Mouse (Mus musculus) activated CD4-positive, CD25-positive, alpha-beta regulatory T cell, adult 4 months (primary cell): ENCODE data around the gene Gstp3. TPM values are rescaled to one million over a fixed set of nuclear protein-coding genes. Genes with fewer than 3 reads are reported as not detected.
"Not testable (repeated sequence)": the region's sequence is repeated elsewhere in the genome, so short reads cannot be mapped to it uniquely, and the experiment has no call there.

Experiments
- ATAC-seq: one replicate; pipeline ENCODE4 v1.8.0; 2017
- polyA plus RNA-seq, 2 experiments: library from polyadenylated mRNA; unstranded; fragments of 100-300 nt; shearing (Covaris generic); gene quantifications; one replicate each; pipeline ENCODE4 v1.2.1; 2017

Gene Gstp3
- polyA plus RNA-seq, 2 experiments from 2014 or later, result 202 to 218 TPM

DNA sequence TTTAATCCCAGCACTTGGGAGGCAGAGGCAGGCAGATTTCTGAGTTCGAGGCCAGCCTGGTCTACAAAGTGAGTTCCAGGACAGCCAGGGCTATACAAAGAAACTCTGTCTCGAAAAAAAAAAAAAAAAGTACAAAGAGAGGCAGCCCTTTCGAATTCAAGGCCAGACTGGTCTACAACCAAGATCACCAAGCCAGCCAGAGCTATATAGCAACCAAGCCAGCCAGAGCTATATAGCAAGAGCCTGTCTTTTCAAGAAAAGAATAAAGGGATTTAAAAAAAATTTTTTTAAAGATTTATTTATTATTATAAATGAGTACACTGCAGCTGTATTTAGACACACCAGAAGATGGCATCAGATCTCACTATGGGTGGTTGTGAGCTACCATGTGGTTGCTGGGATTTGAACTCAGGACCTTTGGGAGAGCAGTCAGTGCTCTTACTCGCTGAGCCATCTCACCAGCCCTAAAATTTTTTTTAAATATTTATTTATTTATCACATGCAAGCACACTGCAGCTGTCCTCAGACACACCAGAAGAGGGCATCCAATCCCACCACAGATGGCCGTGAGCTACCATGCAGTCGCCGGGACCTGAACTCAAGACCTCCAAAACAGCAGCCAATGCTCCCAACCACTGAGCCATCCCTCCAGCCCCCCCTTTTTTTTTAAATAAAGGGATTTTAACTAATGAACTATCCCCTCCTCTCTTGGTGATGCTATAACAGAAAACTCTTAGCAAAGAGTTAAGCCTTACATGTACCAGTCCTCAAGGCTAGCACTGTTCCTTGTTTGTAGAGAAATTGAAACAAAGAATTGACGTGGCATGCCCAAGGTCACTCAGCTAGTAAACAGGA, 902 bp upstream of the Gstp3 start:
- ATAC-seq, result not testable (repeated sequence)

DNA sequence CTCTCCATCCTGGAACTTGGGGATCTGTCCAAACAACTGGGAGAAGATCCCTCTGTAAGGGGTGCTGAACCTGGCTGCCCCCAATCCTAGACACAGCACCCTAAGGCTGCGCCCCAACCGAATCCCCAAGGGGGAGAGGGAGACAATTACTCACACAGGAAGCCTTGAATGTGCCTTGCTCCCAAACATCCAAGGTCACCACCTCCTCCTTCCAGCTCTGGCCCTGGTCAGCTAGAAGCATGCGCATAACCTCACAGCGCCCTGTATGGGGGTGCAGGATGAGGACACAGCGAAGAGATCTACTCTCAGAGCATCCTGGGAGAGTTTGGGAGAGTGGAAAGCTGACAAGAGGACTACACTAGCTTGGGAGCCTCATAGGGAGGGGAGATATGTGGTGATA, 788 bp downstream of the Gstp3 start:
- no peak for ATAC-seq

DNA sequence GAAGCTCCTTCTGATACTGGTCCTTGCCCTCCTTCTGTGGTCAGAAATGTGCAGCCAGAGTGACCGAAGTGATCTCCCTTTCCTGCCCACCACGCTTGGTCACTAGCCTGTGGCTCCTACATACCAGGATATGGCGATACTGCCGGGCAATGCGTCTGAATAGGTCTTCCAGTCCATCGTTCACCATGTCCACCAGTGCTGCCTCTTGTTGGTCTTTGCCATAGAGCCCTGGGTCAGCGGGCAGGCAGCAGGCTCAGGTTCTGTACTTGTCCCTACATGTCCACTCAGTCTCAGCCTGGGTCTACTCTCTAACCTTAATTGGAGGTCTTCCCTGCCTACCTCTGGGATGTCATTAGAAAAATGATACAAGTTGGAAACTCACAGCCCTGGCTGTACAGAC, 1.4 kb downstream of the Gstp3 start:
- ATAC-seq, result no peak

DNA sequence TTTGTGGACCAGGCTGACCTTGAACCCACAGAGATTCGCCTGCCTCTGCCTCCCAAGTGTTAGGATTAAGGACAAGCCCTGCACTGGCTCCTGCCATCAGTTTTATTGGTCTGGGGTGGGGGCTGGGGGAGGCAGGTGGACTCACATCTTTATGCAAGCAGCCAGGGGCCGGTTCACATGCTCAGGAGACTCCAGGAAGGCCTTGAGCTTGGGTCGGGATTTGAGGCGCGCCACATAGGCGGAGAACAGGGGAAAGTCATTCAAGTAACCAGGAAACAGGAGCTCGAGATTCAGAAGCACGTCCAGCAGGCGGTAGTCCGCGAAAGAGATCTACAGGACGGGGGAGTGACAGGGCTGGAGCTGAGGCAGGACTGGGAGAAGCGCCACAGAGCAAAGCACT, 2.0 kb downstream of the Gstp3 start:
- no peak for ATAC-seq

DNA sequence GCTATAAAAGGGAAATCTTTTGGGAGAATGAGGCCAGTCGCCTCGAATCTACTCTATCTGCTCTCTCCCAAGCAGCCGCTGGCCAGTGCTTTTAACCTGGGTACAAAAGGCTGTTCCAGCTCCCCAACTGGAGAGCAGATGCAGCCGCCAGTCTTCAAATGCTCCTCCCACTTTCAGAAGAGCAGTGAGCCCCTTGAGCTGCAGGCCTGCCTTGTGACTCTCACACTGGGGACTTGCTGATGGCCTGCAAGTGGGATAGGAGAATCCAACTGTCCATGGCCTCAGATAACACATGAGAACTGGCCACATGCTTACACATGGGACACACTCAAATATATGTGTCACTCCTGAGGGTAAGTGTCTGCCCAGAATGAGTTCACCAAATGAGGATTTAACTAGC, 2.6 kb downstream of the Gstp3 start:
- no peak for ATAC-seq

DNA sequence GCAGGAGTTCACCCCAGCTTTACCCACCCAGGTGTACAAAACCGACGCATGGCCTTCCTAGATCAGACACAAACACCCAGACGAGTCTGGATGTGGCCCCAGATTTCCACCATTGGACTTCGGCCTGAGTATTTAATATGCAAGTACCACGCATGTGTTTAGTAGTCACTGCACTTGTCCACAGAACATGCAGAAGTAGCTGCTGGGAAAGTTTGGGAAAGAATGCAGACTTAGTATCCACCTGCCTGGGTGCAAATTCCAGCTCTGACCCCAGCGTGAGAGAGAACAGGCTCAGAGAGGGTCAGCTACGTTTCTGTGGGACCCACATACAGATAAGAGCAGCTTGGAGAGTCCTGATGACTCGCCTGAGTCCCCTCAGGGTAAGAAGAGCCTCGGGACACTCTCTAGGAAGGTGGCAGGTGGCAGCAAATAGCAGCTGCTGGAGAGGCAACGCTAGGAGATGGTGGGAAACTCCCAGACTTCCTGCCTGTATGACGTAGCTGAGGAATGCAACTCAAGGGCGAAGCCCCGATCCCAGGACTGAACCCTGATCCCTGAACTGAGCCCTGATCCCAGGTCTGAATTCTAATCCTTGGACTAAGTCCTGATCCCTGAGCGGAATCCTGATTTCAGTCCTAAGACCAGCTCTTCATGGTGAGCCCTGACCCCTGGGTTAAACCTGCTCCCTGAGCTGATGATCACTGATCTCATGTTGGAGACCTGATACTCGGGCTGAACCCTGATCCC, 3.2 kb downstream of the Gstp3 start:
- ATAC-seq, result no peak

DNA sequence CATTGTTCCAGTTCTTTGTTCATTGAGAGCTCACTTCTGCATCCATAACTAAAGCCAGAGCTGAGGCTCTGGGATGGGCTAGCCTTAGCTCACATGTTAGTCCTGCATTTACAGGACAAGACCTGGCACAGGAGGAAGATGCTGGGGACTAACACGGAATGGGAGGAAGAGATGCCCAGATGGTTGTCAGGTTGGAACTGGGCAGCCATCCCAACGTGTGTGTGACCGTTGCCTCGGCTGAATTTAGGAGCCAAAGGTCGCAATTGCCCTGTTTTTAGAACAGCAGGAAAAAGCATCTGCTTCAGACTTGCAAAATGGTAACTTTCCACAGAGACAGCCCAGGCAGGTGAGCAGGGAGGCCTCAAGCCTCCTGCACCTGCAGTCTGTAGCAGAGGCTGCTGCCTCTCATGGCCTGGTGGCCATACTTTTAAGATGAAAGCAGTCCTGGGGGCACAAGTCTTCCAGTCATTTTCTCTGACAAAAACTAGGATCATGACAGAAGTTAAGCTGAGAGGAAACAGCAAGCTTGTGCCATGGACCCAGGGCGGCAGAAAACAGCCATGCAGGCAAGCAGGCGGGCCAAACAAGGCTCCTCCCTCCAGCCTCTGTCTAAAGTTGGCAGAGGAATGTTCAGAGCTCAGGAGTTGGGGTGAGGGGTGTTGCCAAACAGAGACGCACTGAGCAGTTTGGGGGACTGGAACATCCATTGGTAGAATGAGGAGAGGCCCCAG, 4.0 kb downstream of the Gstp3 start:
- no peak for ATAC-seq

DNA sequence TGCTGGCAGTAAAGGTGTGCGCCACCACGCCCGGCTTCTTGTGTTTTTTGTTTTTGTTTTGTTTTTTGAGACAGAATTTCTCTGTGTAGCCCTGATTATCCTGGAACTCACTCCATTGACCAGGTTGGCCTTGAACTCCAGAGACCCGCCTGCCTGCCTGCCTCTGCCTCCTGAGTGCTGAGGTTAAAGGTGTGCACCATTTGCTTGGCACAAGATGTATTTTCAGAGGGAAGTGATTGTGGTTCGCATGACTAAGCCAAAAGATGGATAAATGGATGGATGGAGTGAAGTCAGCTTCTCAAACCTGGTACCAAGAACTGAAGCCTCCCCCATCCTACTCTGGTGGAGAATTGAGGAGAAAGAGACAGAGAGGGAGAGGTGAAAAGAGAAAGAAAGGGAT, 4.8 kb downstream of the Gstp3 start:
- no peak for ATAC-seq

DNA sequence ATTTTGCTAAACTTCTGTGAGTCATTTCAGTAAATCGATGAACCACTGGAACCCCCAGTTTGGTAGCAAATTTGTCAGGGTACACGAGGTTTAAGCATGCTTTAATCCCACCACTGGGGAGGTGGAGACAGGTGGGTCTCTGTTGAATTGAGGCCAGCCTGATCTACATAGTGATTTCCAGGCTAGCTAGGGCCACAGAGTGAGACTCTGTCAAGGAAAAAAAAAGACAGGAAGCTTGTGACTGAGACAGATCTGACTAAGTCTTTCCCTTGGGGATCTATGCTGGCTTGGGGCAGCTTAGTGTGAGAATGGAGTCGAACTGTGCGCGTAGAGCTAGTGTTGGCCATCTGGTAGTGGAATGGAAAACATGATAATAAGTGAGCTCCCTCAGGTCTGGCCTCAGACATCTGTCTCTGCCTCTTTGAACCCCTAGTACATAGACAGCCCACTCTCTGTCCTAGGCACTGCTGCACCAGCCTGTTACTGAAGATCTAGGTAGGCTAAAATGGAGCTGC, 6.8 kb downstream of the Gstp3 start:
- peak; percentile 63 for ATAC-seq

DNA sequence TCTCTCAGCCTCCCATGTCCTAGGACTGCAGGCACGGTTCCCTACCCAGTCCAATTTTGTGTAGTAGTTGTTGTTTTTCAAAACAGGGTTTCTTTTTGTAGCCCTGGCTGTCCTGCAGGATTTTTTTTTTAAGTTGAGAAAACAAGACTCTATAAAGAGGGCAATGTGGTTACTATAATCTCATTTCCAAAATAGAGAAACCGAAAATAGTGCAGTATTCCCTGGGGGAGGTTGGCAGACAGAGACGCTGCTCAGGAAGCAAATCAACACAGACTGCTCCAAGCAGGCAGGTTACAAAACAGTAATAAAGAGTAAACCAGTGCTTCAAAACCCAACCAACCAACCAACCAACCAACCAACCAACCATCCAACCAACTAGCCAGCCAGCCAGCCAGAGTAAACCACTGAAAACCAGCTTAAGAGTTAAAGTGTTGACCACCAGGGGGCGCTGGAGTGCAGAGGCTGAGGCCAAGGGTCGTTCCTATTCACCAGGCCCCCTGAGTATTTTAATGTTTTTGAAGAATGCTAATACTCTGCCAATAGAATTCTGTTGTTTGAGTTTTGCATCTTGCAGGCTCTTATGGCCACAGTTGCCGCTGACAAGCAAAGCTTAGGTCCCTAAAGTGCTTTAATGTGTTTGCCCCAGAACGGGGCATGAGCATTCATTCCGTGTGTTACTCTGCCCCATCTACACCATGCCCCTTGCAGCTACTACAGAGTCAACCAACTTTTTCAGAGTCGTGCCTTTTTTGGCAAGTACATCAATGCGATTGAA, 7.4 kb downstream of the Gstp3 start:
- ATAC-seq, result peak; percentile 55

DNA sequence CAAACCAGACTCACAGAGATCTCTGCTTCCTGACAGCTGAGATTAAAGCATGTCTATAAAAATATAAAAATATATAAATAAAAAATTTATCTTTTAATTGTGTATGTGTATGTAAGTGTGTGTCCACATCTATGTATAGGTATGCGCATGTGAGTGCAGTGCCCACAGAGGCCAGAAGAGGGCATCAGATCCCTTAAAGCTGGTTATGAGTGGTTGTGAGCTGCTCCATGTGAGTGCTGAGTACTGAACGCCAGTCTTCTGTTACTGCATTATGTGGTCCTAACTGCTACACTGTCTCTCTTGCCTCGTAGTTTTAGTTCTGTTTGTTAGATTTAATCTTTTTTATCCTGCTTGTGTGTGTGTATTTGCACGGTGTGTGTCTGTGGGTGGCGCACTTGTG, 8.4 kb downstream of the Gstp3 start:
- ATAC-seq, result no peak

DNA sequence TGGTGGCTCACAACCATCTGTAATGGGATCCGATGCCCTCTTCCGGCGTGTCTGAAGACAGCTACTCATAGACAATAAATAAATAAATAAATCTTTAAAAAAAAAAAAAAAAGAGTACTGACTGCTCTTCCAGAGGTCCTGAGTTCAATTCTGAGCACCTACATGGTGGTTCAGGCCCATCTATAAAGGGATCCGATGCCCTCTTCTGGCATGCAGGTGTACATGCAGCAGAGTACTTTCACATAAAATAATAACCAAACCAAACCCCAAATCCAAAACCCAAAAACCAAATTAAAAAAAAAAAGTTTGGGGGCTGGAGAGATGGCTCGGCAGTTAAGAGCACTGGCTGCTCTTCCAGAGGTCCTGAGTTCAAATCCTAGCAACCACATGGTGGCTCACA, 10.3 kb downstream of the Gstp3 start:
- not testable (repeated sequence) for ATAC-seq

DNA sequence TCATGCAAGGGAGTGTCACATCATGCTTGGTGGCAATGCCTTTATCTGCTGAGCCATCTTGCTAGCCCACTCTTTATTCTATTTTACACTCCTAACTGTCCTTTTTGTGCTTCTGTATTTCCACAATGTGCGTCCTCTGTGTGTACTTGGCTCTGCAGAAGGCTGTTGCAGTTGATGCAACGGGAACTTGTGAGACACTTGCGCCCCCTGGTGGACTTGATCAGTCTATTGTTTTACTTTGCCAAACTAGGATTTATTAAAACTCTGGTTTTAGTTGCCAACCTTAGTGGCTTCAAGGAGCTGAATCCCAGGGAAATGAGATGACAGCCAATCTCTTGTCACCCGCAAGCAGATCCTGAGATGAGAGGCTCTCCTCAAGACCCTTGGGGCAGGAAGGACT, 11.5 kb downstream of the Gstp3 start:
- no peak for ATAC-seq

DNA sequence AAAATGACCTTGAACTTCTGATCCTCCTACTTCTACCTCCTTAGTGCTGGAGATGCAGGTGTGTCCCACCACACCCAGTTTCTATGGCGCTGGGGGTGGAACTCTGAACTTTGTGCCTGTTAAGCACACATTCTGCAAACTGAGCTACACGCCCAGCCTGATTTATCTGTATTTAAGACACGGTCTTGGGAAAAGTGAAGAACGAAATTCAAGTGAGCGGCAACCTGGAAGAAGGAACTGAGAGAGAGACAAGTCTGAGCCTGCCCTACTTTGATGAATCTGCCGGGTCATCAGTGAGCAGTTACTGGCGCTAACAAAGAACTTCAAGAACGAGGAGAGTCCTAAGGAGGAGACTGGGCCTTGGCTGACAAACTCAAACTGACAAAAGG, 12.5 kb downstream of the Gstp3 start:
- ATAC-seq, result no peak

DNA sequence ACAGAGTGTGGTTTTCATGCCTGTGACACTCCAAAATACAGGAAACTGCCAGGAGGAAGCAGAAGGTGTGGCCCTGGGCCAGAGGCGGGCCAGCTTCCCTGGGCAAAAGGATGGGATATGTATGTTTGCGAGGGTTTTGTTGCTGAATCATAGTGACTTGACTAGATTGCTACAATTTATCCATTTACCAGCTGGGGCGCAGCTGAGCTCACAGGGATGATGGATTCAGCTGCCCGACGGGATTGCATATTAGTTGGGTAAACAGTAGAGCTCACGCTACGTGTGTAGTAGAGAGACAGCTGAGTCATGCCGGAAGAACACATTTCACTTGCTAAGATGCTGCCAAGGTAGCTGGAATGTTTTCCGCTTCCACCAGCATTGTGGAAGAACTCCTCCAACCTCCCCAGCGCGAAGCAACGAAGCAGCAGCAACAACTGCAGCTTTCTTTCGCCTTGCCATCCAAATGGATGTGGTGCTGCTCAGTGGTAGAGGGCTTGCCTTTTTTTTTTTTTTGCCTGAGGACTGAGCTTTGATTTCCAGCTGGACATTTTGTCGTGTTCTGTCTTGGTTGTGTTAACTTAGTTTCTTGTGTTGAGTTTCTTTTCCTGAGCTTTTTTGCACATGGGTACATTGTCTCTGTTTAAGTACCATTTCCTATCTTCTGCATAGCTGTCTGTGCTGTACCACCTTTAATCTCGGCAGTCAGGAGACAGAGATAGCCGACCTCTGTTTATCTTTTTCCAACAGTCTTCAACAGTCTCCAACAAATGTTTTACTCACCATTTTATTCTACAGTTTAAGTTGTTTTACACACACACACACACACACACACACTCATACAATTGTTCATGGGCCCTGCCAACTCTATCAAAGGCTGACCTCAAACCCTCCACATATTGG, 13.2 kb downstream of the Gstp3 start, which contains the start of gene Gstp2:
TSS of gene Gstp2 (minus strand) at position 58 of the 900 bp plus-strand sequence.
- no peak for ATAC-seq

DNA sequence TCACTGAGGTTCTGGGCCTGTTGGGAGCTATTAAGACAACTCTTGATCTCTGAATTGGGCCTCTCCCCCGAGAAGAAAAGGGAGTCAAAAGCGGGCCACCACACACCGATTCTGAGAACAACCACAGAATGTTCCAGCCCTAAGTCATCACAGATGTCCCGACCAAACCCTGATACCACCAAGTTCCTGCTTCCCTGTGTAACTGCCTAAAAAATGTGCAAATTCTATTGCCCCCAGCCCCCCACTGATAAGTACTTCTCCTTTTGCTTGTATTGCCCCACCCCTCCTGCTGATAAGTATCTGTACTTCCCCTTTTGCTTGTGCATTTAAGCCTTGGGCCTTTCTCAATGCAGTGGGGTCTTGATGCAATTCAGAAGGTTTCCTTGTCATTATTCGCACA, 15.3 kb downstream of the Gstp3 start:
- not testable (repeated sequence) for ATAC-seq

DNA sequence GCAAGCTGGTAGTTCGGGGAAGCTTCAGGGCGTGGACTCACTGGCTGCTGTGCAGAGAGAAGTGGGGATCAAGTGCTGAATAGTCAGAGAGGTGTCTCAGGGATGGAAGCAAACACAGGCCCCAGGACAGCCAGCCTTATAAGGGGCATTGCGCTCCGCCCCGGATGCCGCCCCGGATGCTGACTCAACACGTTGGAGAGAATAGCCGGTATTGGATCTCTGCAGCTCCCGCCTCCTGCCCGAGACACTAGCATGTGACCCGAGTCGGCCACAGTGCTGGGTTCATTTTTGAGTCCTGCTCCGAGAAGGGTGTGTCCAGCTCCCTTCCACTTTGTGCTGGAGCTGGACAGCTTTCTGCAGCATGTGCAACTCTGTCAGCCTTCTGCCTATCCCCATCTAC, 17.2 kb downstream of the Gstp3 start:
- no peak for ATAC-seq

DNA sequence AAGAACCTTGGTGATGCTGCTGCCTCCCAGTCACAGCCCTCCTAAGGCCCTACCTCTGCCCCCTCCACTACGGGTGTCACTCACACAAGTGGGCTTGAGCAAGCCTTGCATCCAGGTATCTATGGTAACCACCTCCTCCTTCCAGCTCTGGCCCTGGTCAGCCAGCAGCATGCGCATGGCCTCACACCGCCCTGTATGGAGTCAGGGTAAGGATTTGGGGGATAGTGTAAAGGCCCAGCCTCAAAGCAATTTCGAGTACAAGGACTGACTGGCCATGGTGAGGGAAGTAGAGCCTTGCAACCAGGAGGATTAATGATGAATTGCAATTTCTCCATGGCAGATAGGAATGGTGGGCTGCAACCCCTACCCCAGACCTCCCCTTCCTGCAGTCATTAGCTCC, 17.9 kb downstream of the Gstp3 start:
- not testable (repeated sequence) for ATAC-seq

DNA sequence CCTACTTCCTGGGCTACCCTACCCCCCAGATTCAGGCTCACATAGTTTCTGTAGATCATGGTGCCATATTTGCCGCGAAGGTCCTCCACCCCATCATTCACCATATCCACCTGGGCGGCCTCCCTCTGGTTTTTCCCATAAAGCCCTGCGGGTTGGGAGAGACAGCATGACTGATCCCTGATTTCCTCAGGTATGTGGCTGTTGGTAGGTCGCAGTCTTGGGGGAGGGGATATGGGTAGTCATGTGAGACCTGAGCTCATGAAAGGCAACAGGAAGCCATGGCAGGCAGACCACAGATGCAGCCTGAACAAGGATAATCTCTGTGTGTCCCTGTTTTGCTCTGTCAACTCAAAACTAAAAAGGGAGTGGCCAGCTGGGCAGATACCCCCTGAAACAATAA, 18.4 kb downstream of the Gstp3 start:
- ATAC-seq, result not testable (repeated sequence)

DNA sequence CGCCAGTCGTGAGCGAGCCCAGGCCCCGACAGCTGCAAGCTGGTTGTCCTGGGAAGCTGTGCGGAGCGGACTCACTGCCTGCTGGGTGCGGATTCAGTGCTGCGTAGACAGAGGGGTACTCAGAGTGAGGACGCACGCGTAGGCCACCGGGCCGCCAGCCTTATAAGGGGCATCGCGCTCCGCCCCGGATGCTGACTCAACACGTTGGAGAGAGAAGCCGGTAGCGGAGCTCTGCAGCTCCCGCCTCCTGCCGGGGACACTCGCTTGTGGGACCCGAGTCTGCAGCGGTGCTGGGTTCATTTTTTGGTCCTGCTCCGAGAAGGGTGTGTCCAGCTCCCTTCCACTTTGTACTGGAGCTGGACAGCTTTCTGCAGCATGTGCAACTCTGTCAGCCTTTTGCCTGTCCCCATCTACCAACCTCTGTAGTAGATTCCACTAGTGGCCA, 21.6 kb downstream of the Gstp3 start, which contains the start of gene Gstp1:
TSS of gene Gstp1 (minus strand) at position 198 of the 445 bp plus-strand sequence.
- ATAC-seq, result peak; percentile 93
